Mouse (Mus musculus) small intestine, adult 2 months (tissue): ENCODE measurements around the gene Meis2.

Experiments used
- CTCF ChIP-seq: fragments of 200-500 bp; IDR thresholded peaks from 2 replicates; pipeline ENCODE4 v1.5.1; 2012; ENCODE audit warnings: low read depth, mild to moderate bottlenecking, control low read depth, inconsistent platforms, low read length, moderate library complexity, mixed read lengths; ENCODE audit not compliant: insufficient replicate concordance, insufficient read length; ENCODE audit errors: extremely low read depth
- POLR2A ChIP-seq: fragments of 200-500 bp; IDR thresholded peaks from 2 replicates; pipeline ENCODE4 v1.6.1; 2012; ENCODE audit warnings: low read depth, mild to moderate bottlenecking, control low read depth, inconsistent platforms, low read length, moderate library complexity

GRCm38 (mm10) chr2:115853221-115853620 is 212.4 kb downstream of the Meis2 start:
- TF ChIP-seq CTCF: no peak
- TF ChIP-seq POLR2A: no peak
